Mouse (Mus musculus) CH12.LX (cell line): Measurements from ENCODE around the gene Ttn. TPM values are rescaled to one million over a fixed set of nuclear protein-coding genes. Genes with fewer than 3 reads are reported as not detected.

Source experiments
- DNase-seq: peaks from one replicate; pipeline ENCODE4 v3.0.0-alpha.2; 2013; ENCODE audit errors: extremely low read depth
- H3K27ac ChIP-seq: 2 replicates; pipeline ENCODE4 v1.5.1; 2012; ENCODE audit warnings: low read depth, mild to moderate bottlenecking, control low read depth, moderate library complexity; ENCODE audit not compliant: insufficient read depth
- H3K27me3 ChIP-seq: replicated peaks from 2 replicates; pipeline ENCODE3; 2012; ENCODE audit warnings: inconsistent platforms
- H3K36me3 ChIP-seq, 2 experiments: replicated peaks in 1 of 2; 2 replicates each; pipeline versions ENCODE3 to v1.6.1; 2012; ENCODE audit warnings: inconsistent platforms in 1 of 2, low read length in 1 of 2, mild to moderate bottlenecking in 1 of 2, mixed read lengths in 1 of 2, moderate library complexity in 1 of 2; ENCODE audit not compliant: control insufficient read depth in 1 of 2, insufficient read depth in 1 of 2
- H3K4me1 ChIP-seq, 2 experiments: 2 replicates each; pipeline ENCODE4 v1.6.1; 2012; ENCODE audit warnings: inconsistent platforms in 1 of 2, moderate library complexity in 1 of 2; ENCODE audit not compliant: insufficient read depth in 2 of 2, control insufficient read depth in 1 of 2
- H3K4me2 ChIP-seq: 2 replicates; pipeline ENCODE4 v1.6.1; 2012; ENCODE audit warnings: low read depth, mild to moderate bottlenecking, control low read depth; ENCODE audit not compliant: poor library complexity, insufficient read depth, severe bottlenecking
- H3K4me3 ChIP-seq, 3 experiments: fragments of 150-350 bp in 1 of 3; sonication (generic) in 1 of 3; replicated peaks in 1 of 3; 2 replicates each; pipeline versions ENCODE3 to v1.5.1; 2011 to 2012; ENCODE audit warnings: low read depth in 2 of 3, low read length in 2 of 3, mild to moderate bottlenecking in 2 of 3, moderate library complexity in 2 of 3, control low read depth in 1 of 3, improper control_type of control experiment in 1 of 3, inconsistent platforms in 1 of 3, mixed read lengths in 1 of 3; ENCODE audit not compliant: poor library complexity in 1 of 3
- H3K79me2 ChIP-seq: replicated peaks from 2 replicates; pipeline ENCODE4 v1.6.1; 2012; ENCODE audit warnings: mild to moderate bottlenecking, moderate library complexity; ENCODE audit not compliant: control insufficient read depth, poor library complexity, insufficient read depth, severe bottlenecking; ENCODE audit errors: extremely low read depth
- H3K9ac ChIP-seq: 2 replicates; pipeline ENCODE4 v1.6.1; 2012; ENCODE audit warnings: low read depth, mild to moderate bottlenecking, control low read depth, moderate library complexity; ENCODE audit not compliant: insufficient read depth
- H3K9me3 ChIP-seq: replicated peaks from 2 replicates; pipeline ENCODE3; 2012; ENCODE audit warnings: low read length, inconsistent platforms, mixed read lengths
- BHLHE40 ChIP-seq: IDR thresholded peaks from 2 replicates; pipeline ENCODE4 v1.6.1; 2011; ENCODE audit warnings: mild to moderate bottlenecking, low read depth, low read length, improper control_type of control experiment
- CHD1 ChIP-seq: IDR thresholded peaks from 2 replicates; pipeline ENCODE4 v1.6.1; 2012; ENCODE audit warnings: low read depth, low read length, improper control_type of control experiment, inconsistent platforms
- CTCF ChIP-seq, 2 experiments: IDR thresholded peaks in 1 of 2; conservative IDR thresholded peaks in 1 of 2; 2 replicates each; pipeline ENCODE4 v1.5.1; 2011 to 2012; ENCODE audit warnings: low read depth in 2 of 2, low read length in 2 of 2, improper control_type of control experiment in 1 of 2, inconsistent platforms in 1 of 2, mild to moderate bottlenecking in 1 of 2, moderate library complexity in 1 of 2
- ELF1 ChIP-seq: IDR thresholded peaks from 2 replicates; pipeline ENCODE4 v1.6.1; 2014; ENCODE audit warnings: low read depth, mild to moderate bottlenecking, inconsistent platforms, low read length, improper control_type of control experiment
- EP300 ChIP-seq: IDR thresholded peaks from 2 replicates; pipeline ENCODE4 v1.6.1; 2011; ENCODE audit warnings: low read length, improper control_type of control experiment
- ETS1 ChIP-seq: conservative IDR thresholded peaks from 2 replicates; pipeline ENCODE4 v1.6.1; 2012; ENCODE audit warnings: low read depth, mild to moderate bottlenecking, inconsistent platforms, low read length, improper control_type of control experiment, moderate library complexity
- GABPA ChIP-seq: IDR thresholded peaks from 2 replicates; pipeline ENCODE4 v1.6.1; 2012; ENCODE audit warnings: low read depth, low read length, improper control_type of control experiment, inconsistent platforms; ENCODE audit not compliant: insufficient replicate concordance
- HCFC1 ChIP-seq: IDR thresholded peaks from 2 replicates; pipeline ENCODE4 v1.6.1; 2012; ENCODE audit warnings: low read depth, mild to moderate bottlenecking, inconsistent platforms, low read length, improper control_type of control experiment
- IRF4 ChIP-seq: IDR thresholded peaks from 2 replicates; pipeline ENCODE4 v1.6.1; 2014; ENCODE audit warnings: low read depth, mild to moderate bottlenecking, inconsistent platforms, low read length, improper control_type of control experiment
- JUN ChIP-seq: IDR thresholded peaks from 2 replicates; pipeline ENCODE4 v1.6.1; 2011; ENCODE audit warnings: low read depth, mild to moderate bottlenecking, low read length, improper control_type of control experiment, moderate library complexity; ENCODE audit not compliant: insufficient read depth
- JUND ChIP-seq: conservative IDR thresholded peaks from 2 replicates; pipeline ENCODE4 v1.6.1; 2011; ENCODE audit warnings: low read depth, low read length, improper control_type of control experiment
- KAT2A ChIP-seq: IDR thresholded peaks from 2 replicates; pipeline ENCODE4 v1.6.1; 2012; ENCODE audit warnings: low read length, improper control_type of control experiment, inconsistent platforms; ENCODE audit not compliant: insufficient replicate concordance
- MAFK ChIP-seq: IDR thresholded peaks from 2 replicates; pipeline ENCODE4 v1.6.1; 2011; ENCODE audit warnings: low read length, improper control_type of control experiment; ENCODE audit not compliant: insufficient replicate concordance
- MAX ChIP-seq: IDR thresholded peaks from 2 replicates; pipeline ENCODE4 v1.6.1; 2011; ENCODE audit warnings: low read length, improper control_type of control experiment
- MAZ ChIP-seq: IDR thresholded peaks from 2 replicates; pipeline ENCODE4 v1.6.1; 2012; ENCODE audit warnings: low read depth, mild to moderate bottlenecking, inconsistent platforms, low read length, improper control_type of control experiment, moderate library complexity
- MEF2A ChIP-seq: IDR thresholded peaks from 2 replicates; pipeline ENCODE4 v1.6.1; 2014; ENCODE audit warnings: low read depth, mild to moderate bottlenecking, inconsistent platforms, low read length, improper control_type of control experiment, borderline replicate concordance
- NRF1 ChIP-seq: IDR thresholded peaks from 2 replicates; pipeline ENCODE4 v1.6.1; 2014; ENCODE audit warnings: low read depth, mild to moderate bottlenecking, inconsistent platforms, low read length, improper control_type of control experiment, moderate library complexity
- PAX5 ChIP-seq: IDR thresholded peaks from 2 replicates; pipeline ENCODE4 v1.6.1; 2012; ENCODE audit warnings: low read length, inconsistent platforms, mixed read lengths
- RCOR1 ChIP-seq: conservative IDR thresholded peaks from 2 replicates; pipeline ENCODE4 v1.6.1; 2012; ENCODE audit warnings: low read depth, mild to moderate bottlenecking, inconsistent platforms, low read length, improper control_type of control experiment
- SIN3A ChIP-seq: IDR thresholded peaks from 2 replicates; pipeline ENCODE4 v1.6.1; 2012; ENCODE audit warnings: low read length, improper control_type of control experiment, inconsistent platforms
- SMC3 ChIP-seq: IDR thresholded peaks from 2 replicates; pipeline ENCODE4 v1.6.1; 2011; ENCODE audit warnings: low read depth, low read length, improper control_type of control experiment
- USF1 ChIP-seq: IDR thresholded peaks from 2 replicates; pipeline ENCODE4 v1.6.1; 2014; ENCODE audit warnings: low read depth, mild to moderate bottlenecking, inconsistent platforms, low read length, improper control_type of control experiment
- ZKSCAN1 ChIP-seq: IDR thresholded peaks from 2 replicates; pipeline ENCODE4 v1.6.1; 2012; ENCODE audit warnings: low read depth, inconsistent platforms, low read length, improper control_type of control experiment, borderline replicate concordance
- dilution Hi-C: fragments of 300-500 bp; cut with MboI; formaldehyde crosslinking; loops from 2 replicates; pipeline ENCODE4 v1.14.3; 2020; ENCODE audit warnings: low sequenced_read_pairs; ENCODE audit not compliant: extremely low pct_unique_long_range_greater_than_20kb, extremely low pct_ligation_motif_present
- in situ Hi-C: fragments of 300-500 bp; cut with MboI; formaldehyde crosslinking; loops from 3 replicates; pipeline ENCODE4 v1.14.3; 2019; ENCODE audit warnings: low sequenced_read_pairs, low pct_ligation_motif_present, low pct_unique_long_range_greater_than_20kb, mixed read lengths
- polyA plus RNA-seq: library from polyadenylated mRNA; unstranded; fragments of >175 nt; gene quantifications from 2 replicates; pipeline ENCODE4 v1.2.1, GENCODE M21; 2012; ENCODE audit warnings: low read depth; ENCODE audit not compliant: insufficient read length
- total RNA-seq, 2 experiments: library from RNA; depleted of rRNA; stranded (reverse); fragments of 300-350 nt in 1 of 2; fragments of >200 nt in 1 of 2; gene quantifications; 2 replicates each; pipeline ENCODE4 v1.2.3; 2012 to 2014

Ttn gene
- total and polyA plus RNA-seq, 3 experiments = 0.23 to 4.2 (median 0.60) TPM

DNA sequence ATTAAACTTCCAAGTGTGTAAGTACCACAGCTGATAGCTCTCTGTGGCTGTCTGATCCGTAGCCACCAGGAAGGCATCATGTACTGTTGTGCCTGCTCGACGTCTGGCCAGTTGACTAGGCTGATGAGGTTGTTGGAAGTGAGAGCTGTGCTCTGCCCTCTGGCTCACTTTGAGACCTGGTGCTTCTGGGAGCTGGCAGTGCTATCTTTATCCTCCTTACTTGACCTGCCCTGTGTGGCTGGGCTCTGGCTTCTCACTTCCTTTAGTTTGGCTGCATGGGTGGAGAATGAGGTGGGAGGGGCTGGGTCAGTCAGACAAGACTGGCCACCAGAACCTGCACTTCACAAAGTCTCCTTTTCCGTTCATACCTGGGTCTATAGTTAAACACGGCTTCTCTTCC lies 16.0 kb upstream of the Ttn start:
- in situ Hi-C loops = no loop called here
- no peaks in the 10 kb centered on the region for H3K36me3 ChIP-seq
- H3K9ac ChIP-seq = no peak overlapping the region
- H3K4me1 ChIP-seq = peaks cover 3 to 8% of the 10 kb centered on the region in 2 experiments; a peak in 1 of 4 replicates
- no peak overlapping the region for H3K27ac ChIP-seq
- no peak for DNase-seq
- dilution Hi-C loops = no loop called here
- H3K79me2 ChIP-seq = no peaks in the 10 kb centered on the region
- no peaks in the 10 kb centered on the region for H3K27me3 ChIP-seq
- TF ChIP-seq SMC3 (no peak), IRF4 (no peak), PAX5 (no peak)
- no peak overlapping the region for H3K4me3 ChIP-seq
- H3K4me2 ChIP-seq = no peak overlapping the region
- H3K9me3 ChIP-seq = no peaks in the 10 kb centered on the region

DNA sequence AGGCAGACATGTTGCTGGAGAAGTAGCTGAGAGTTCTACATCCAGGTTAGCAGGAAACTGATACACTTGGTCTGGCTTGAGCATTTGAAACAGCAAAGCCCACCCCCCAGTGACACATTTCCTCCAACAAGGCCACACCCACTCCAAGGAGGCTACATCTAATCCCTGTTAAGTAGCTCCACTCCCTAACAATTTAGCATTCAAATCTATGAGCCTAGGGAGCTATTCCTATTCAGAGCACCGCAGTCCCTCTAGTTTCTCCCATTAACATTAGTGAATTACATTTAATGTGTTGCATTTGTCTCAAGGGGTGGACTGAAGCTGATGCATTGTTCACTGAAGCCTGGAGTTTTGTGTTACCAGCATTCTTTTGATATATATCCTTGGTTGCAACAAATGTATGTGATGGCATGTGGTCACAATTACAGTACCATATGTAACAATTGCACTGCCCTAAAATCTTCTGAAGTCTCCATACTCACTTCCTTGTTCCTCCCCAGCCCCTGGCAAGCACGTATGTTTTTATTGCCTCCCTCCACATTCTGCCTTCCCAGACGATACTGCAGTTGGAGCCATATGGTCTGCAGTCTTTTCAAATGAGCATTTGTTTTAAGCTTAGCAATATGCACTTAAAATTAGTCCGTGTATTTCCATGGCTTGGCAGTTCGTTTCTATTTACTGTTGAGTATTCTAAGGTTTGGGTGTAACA lies 10.3 kb upstream of the Ttn start:
- Histone ChIP-seq H3K27ac (no peak overlapping the region), H3K9ac (no peak overlapping the region), H3K4me2 (no peak overlapping the region), H3K4me3 (no peak overlapping the region), H3K36me3 (no peaks in the 10 kb centered on the region), H3K79me2 (no peaks in the 10 kb centered on the region), H3K4me1 (peaks cover 0 to 3% of the 10 kb centered on the region in 2 experiments; a peak in 1 of 4 replicates), H3K9me3 (no peaks in the 10 kb centered on the region), H3K27me3 (no peaks in the 10 kb centered on the region)
- dilution Hi-C loops (no loop called here), in situ Hi-C loops (no loop called here)
- no peak for TF ChIP-seq ZKSCAN1
- TF ChIP-seq JUND = no peak
- no peak for TF ChIP-seq HCFC1
- TF ChIP-seq PAX5 = no peak
- no peak for TF ChIP-seq CTCF (conservative IDR thresholded peaks at IDR 0.05 in 1 of 2, IDR thresholded peaks at IDR 0.05 in 1 of 2; ENCODE audit: low read depth in 2 of 2, low read length in 2 of 2)
- TF ChIP-seq BHLHE40 = no peak
- no peak for TF ChIP-seq KAT2A
- no peak for TF ChIP-seq JUN
- no peak for TF ChIP-seq GABPA
- DNase-seq = no peak

DNA sequence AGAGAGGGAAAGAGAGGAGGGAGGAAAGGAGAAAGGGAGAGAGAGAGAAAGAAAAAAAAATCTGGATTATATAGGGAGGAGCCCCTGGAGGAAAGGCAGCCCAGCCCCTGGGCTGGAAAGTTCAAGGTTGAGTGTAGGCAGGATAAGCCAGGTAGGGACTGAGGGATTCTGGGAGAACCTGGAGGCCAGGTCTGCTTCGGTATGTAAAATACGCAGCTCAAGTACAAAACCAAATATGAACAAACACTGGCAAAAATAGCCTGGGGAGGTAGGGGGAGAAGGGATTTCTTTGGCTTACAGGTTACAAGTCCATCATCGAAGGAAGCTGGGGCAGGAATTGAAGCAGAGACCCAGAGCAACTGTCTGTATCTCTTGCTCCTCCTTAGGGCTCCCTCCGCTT lies 5.0 kb upstream of the Ttn start:
- no peak for DNase-seq
- no peaks in the 10 kb centered on the region for H3K9me3 ChIP-seq
- dilution Hi-C loops = no loop called here
- H3K36me3 ChIP-seq = no peaks in the 10 kb centered on the region
- H3K27ac ChIP-seq = no peak overlapping the region
- no peak overlapping the region for H3K9ac ChIP-seq
- no peaks in the 10 kb centered on the region for H3K4me1 ChIP-seq
- no peaks in the 10 kb centered on the region for H3K27me3 ChIP-seq
- TF ChIP-seq CHD1 = no peak
- no peak for TF ChIP-seq MEF2A
- TF ChIP-seq JUND = no peak
- no peak for TF ChIP-seq USF1
- no peak for TF ChIP-seq MAZ
- TF ChIP-seq NRF1 = no peak
- no peak for TF ChIP-seq ELF1
- no peak for TF ChIP-seq MAFK
- TF ChIP-seq HCFC1 = no peak
- no peak for TF ChIP-seq SIN3A
- TF ChIP-seq EP300 = no peak
- no peak for TF ChIP-seq ETS1
- TF ChIP-seq RCOR1 = no peak
- TF ChIP-seq PAX5 = no peak
- no peak for TF ChIP-seq MAX
- in situ Hi-C loops = no loop called here
- no peak overlapping the region for H3K4me3 ChIP-seq
- H3K4me2 ChIP-seq = no peak overlapping the region
- no peaks in the 10 kb centered on the region for H3K79me2 ChIP-seq
